Mouse (Mus musculus) lung, embryonic 16.5 days (tissue): Measurements from ENCODE around the gene Ext2. TPM values are rescaled to one million over a fixed set of nuclear protein-coding genes. Genes with fewer than 3 reads are reported as not detected.

Source experiments
- ATAC-seq: fragments of 200-750 bp; cut with Nextera tagmentation; 2 replicates; pipeline ENCODE4 v1.8.0; 2017; ENCODE audit warnings: low read depth, mild to moderate bottlenecking, moderate library complexity
- H3K27ac ChIP-seq: fragments of 300-500 bp; sonication (generic); 2 replicates; pipeline ENCODE4 v1.5.1; 2014; ENCODE audit warnings: mild to moderate bottlenecking, control low read depth, low read length
- H3K27me3 ChIP-seq: fragments of 300-500 bp; sonication (generic); 2 replicates; pipeline ENCODE4 v1.6.1; 2014; ENCODE audit warnings: low read depth, low read length, mixed read lengths; ENCODE audit not compliant: control insufficient read depth, insufficient read depth
- H3K36me3 ChIP-seq: fragments of 300-500 bp; sonication (generic); 2 replicates; pipeline ENCODE4 v1.6.1; 2014; ENCODE audit warnings: low read length; ENCODE audit not compliant: control insufficient read depth, insufficient read depth
- H3K4me1 ChIP-seq: fragments of 300-500 bp; sonication (generic); replicated peaks from 2 replicates; pipeline ENCODE4 v1.6.1; 2014; ENCODE audit warnings: low read length, mixed read lengths; ENCODE audit not compliant: control insufficient read depth, insufficient read depth
- H3K4me2 ChIP-seq: fragments of 300-500 bp; sonication (generic); 2 replicates; pipeline ENCODE4 v1.6.1; 2014; ENCODE audit warnings: low read depth, low read length, control low read depth
- H3K4me3 ChIP-seq: fragments of 300-500 bp; sonication (generic); 2 replicates; pipeline ENCODE4 v1.5.1; 2014; ENCODE audit warnings: mild to moderate bottlenecking, low read length, control low read depth
- H3K9ac ChIP-seq: fragments of 300-500 bp; sonication (generic); 2 replicates; pipeline ENCODE4 v1.6.1; 2014; ENCODE audit warnings: low read length, control low read depth
- H3K9me3 ChIP-seq: fragments of 300-500 bp; sonication (generic); 2 replicates; pipeline ENCODE4 v1.6.1; 2016; ENCODE audit warnings: low read length; ENCODE audit not compliant: control insufficient read depth
- WGBS: fragments of 180-500 bp; shearing (Covaris S2); extraction: QIAGEN DNeasy Blood & Tissue Kit; methylation state at CpG from one replicate; pipeline ENCODE4 v1.1.7; 2014; 5-methylcytosine and 5-hydroxymethylcytosine counted together
- polyA plus RNA-seq: library from polyadenylated mRNA; unstranded; fragments of >200 nt; fragmentation: Nextera tagmentation; extraction: Ambion mirVana; gene quantifications from 2 replicates; pipeline ENCODE4 v1.2.1, GENCODE M21; 2015

Gene Ext2
- polyA plus RNA-seq, 1 experiment from 2014 or later, result 128 TPM

GRCm38 (mm10) chr2:93775431-93775830 lies 46.9 kb downstream of the Ext2 start:
- Histone ChIP-seq H3K27ac (no peak overlapping the region), H3K9ac (no peak overlapping the region), H3K36me3 (no peaks in the 10 kb centered on the region), H3K4me2 (no peak overlapping the region), H3K9me3 (no peaks in the 10 kb centered on the region), H3K27me3 (no peaks in the 10 kb centered on the region), H3K4me3 (no peak overlapping the region), H3K4me1 (peaks cover 32% of the 10 kb centered on the region)
- 51% methylated on average over 4 of the region's 4 CpGs for whole genome bisulfite sequencing
- ATAC-seq, result no peak

- Histone ChIP-seq H3K9me3 (no peaks in the 10 kb centered on the region), H3K27me3 (no peaks in the 10 kb centered on the region), H3K27ac (no peak overlapping the region), H3K4me1 (peaks cover 29% of the 10 kb centered on the region), H3K9ac (no peak overlapping the region), H3K4me3 (no peak overlapping the region), H3K4me2 (no peak overlapping the region), H3K36me3 (no peaks in the 10 kb centered on the region)
- 58% methylated on average over 5 of the region's 5 CpGs for WGBS
- ATAC-seq, result no peak
These were observed 47.4 kb downstream of the Ext2 start for GRCm38 (mm10) chr2:93774946-93775345.

GRCm38 (mm10) chr2:93772765-93773085 lies 49.6 kb downstream of the Ext2 start:
- Histone ChIP-seq H3K27me3 (no peaks in the 10 kb centered on the region), H3K36me3 (0 out of 2 replicates have a peak, but pooled peaks cover 2% of the 10 kb centered on the region), H3K4me3 (no peak overlapping the region), H3K27ac (peak overlapping the region; percentile 34), H3K4me2 (no peak overlapping the region), H3K9ac (no peak overlapping the region), H3K9me3 (no peaks in the 10 kb centered on the region), H3K4me1 (peaks cover 19% of the 10 kb centered on the region)
- no peak for ATAC-seq
- WGBS, result 32% methylated on average over 4 of the region's 4 CpGs

- Histone ChIP-seq H3K4me2 (no peak overlapping the region), H3K9me3 (no peaks in the 10 kb centered on the region), H3K4me3 (no peak overlapping the region), H3K27ac (peak overlapping the region; percentile 34), H3K36me3 (0 out of 2 replicates have a peak, but pooled peaks cover 2% of the 10 kb centered on the region), H3K9ac (no peak overlapping the region), H3K27me3 (no peaks in the 10 kb centered on the region), H3K4me1 (peaks cover 14% of the 10 kb centered on the region)
- ATAC-seq, result peak; percentile 56; the same call in 1 of the 2 replicates
- 45% methylated on average over 16 of the region's 16 CpGs for WGBS
These were observed 50.2 kb downstream of the Ext2 start for GRCm38 (mm10) chr2:93772054-93772764.

GRCm38 (mm10) chr2:93770895-93771294 lies 51.5 kb downstream of the Ext2 start:
- H3K9me3 ChIP-seq, result no peaks in the 10 kb centered on the region
- H3K4me1 ChIP-seq, result peaks cover 11% of the 10 kb centered on the region
- H3K4me3 ChIP-seq, result no peak overlapping the region
- H3K27ac ChIP-seq, result no peak overlapping the region
- no peak for ATAC-seq
- 72% methylated on average over 4 of the region's 4 CpGs for WGBS
- H3K36me3 ChIP-seq, result peaks cover 2% of the 10 kb centered on the region; the same call in 1 of the 2 replicates
- H3K27me3 ChIP-seq, result no peaks in the 10 kb centered on the region
- H3K4me2 ChIP-seq, result no peak overlapping the region
- no peak overlapping the region for H3K9ac ChIP-seq

- H3K4me1 ChIP-seq, result peaks cover 11% of the 10 kb centered on the region
- H3K9ac ChIP-seq, result no peak overlapping the region
- 82% methylated on average over 6 of the region's 6 CpGs for WGBS
- H3K27me3 ChIP-seq, result no peaks in the 10 kb centered on the region
- no peaks in the 10 kb centered on the region for H3K9me3 ChIP-seq
- H3K4me2 ChIP-seq, result no peak overlapping the region
- no peak overlapping the region for H3K4me3 ChIP-seq
- peaks cover 2% of the 10 kb centered on the region; the same call in 1 of the 2 replicates for H3K36me3 ChIP-seq
- ATAC-seq, result no peak
- no peak overlapping the region for H3K27ac ChIP-seq
These were observed 52.5 kb downstream of the Ext2 start for GRCm38 (mm10) chr2:93769875-93770274.

GRCm38 (mm10) chr2:93765721-93766120 lies 56.6 kb downstream of the Ext2 start:
- no peak for ATAC-seq
- Histone ChIP-seq H3K9me3 (no peaks in the 10 kb centered on the region), H3K27ac (no peak overlapping the region), H3K4me2 (no peak overlapping the region), H3K4me3 (no peak overlapping the region), H3K4me1 (peaks cover 4% of the 10 kb centered on the region; the same call in 1 of the 2 replicates), H3K36me3 (peaks cover 2% of the 10 kb centered on the region; the same call in 1 of the 2 replicates), H3K9ac (no peak overlapping the region), H3K27me3 (no peaks in the 10 kb centered on the region)
- 93% methylated on average over 5 of the region's 5 CpGs for WGBS

GRCm38 (mm10) chr2:93764211-93764610 lies 58.2 kb downstream of the Ext2 start:
- Histone ChIP-seq H3K27me3 (no peaks in the 10 kb centered on the region), H3K4me1 (peaks cover 4% of the 10 kb centered on the region; the same call in 1 of the 2 replicates), H3K4me3 (no peak overlapping the region), H3K36me3 (peaks cover 2% of the 10 kb centered on the region), H3K9ac (no peak overlapping the region), H3K9me3 (no peaks in the 10 kb centered on the region), H3K27ac (no peak overlapping the region), H3K4me2 (no peak overlapping the region)
- 0 out of 2 replicates have a peak, but pooled peaks have one; percentile 23 for ATAC-seq
- WGBS, result 70% methylated on average over 3 of the region's 3 CpGs

- Histone ChIP-seq H3K9ac (no peak overlapping the region), H3K27ac (no peak overlapping the region), H3K27me3 (no peaks in the 10 kb centered on the region), H3K4me2 (no peak overlapping the region), H3K9me3 (no peaks in the 10 kb centered on the region), H3K4me1 (peaks cover 4% of the 10 kb centered on the region; the same call in 1 of the 2 replicates), H3K36me3 (no peaks in the 10 kb centered on the region; the same call in none of the 2 replicates), H3K4me3 (no peak overlapping the region)
- no peak for ATAC-seq
- WGBS, result 92% methylated on average over 3 of the region's 3 CpGs
These were observed 62.0 kb downstream of the Ext2 start for GRCm38 (mm10) chr2:93760389-93760788.
